Mouse (Mus musculus) heart, embryonic 14.5 days (tissue): ENCODE measurements at regions not wholly inside any gene's neighbourhood (a gene's known extent, or its start where the extent isn't known, plus 50 kb on each side); places are given as distances from the start of the nearest gene placed in this dataset.
A peak's percentile ranks its signal among the peaks of the same experiment; 100 is the strongest.
"Not testable (repeated sequence)": the region's sequence is repeated elsewhere in the genome, so short reads cannot be mapped to it uniquely, and the experiment has no call there.

Experiments used
- ATAC-seq: fragments of 200-750 bp; cut with Nextera tagmentation; 2 replicates; pipeline ENCODE4 v1.8.0; 2017; ENCODE audit warnings: low read depth, moderate TSS enrichment; ENCODE audit not compliant: insufficient number of reproducible peaks, insufficient read depth, low FRiP score
- H3K27ac ChIP-seq, 2 experiments: fragments of 200-500 bp in 1 of 2; fragments of 300-500 bp in 1 of 2; sonication (generic) in 1 of 2; replicated peaks in 1 of 2; 2 replicates each; pipeline ENCODE4 v1.5.1; 2012 to 2014; ENCODE audit warnings: low read depth in 2 of 2, low read length in 2 of 2, control low read depth in 1 of 2, mild to moderate bottlenecking in 1 of 2, mixed read lengths in 1 of 2; ENCODE audit not compliant: control insufficient read depth in 1 of 2, insufficient read depth in 1 of 2
- H3K27me3 ChIP-seq: fragments of 300-500 bp; sonication (generic); 2 replicates; pipeline ENCODE4 v1.6.1; 2014; ENCODE audit warnings: mild to moderate bottlenecking, low read length, control low read depth; ENCODE audit not compliant: control insufficient read depth, insufficient read depth
- H3K36me3 ChIP-seq: fragments of 300-500 bp; sonication (generic); 2 replicates; pipeline ENCODE4 v1.6.1; 2014; ENCODE audit warnings: mild to moderate bottlenecking, control low read depth, low read length, mixed read lengths; ENCODE audit not compliant: control insufficient read depth, insufficient read depth
- H3K4me1 ChIP-seq, 2 experiments: fragments of 200-500 bp in 1 of 2; fragments of 300-500 bp in 1 of 2; sonication (generic) in 1 of 2; 2 replicates each; pipeline ENCODE4 v1.6.1; 2012 to 2014; ENCODE audit warnings: low read length in 2 of 2, control low read depth in 1 of 2, mixed read lengths in 1 of 2; ENCODE audit not compliant: control insufficient read depth in 2 of 2, insufficient read depth in 2 of 2
- H3K4me2 ChIP-seq: fragments of 300-500 bp; sonication (generic); 2 replicates; pipeline ENCODE4 v1.6.1; 2014; ENCODE audit warnings: mild to moderate bottlenecking, low read length
- H3K4me3 ChIP-seq, 2 experiments: fragments of 200-500 bp in 1 of 2; fragments of 300-500 bp in 1 of 2; sonication (generic) in 1 of 2; 2 replicates each; pipeline ENCODE4 v1.5.1; 2012 to 2014; ENCODE audit warnings: low read length in 2 of 2, mild to moderate bottlenecking in 2 of 2, control low read depth in 1 of 2, low read depth in 1 of 2, moderate library complexity in 1 of 2; ENCODE audit not compliant: control insufficient read depth in 1 of 2, insufficient read depth in 1 of 2
- H3K9ac ChIP-seq: fragments of 300-500 bp; sonication (generic); 2 replicates; pipeline ENCODE4 v1.6.1; 2014; ENCODE audit warnings: mild to moderate bottlenecking, low read length
- H3K9me3 ChIP-seq: fragments of 300-500 bp; sonication (generic); 2 replicates; pipeline ENCODE4 v1.6.1; 2016; ENCODE audit warnings: low read length, control low read depth; ENCODE audit not compliant: control insufficient read depth
- WGBS: fragments of 180-500 bp; shearing (Covaris S2); extraction: QIAGEN DNeasy Blood & Tissue Kit; methylation state at CpG from one replicate; pipeline ENCODE4 v1.1.7; 2014; 5-methylcytosine and 5-hydroxymethylcytosine counted together

- H3K9me3 ChIP-seq: no peaks in the 10 kb centered on the region
- no peaks in the 10 kb centered on the region for H3K36me3 ChIP-seq
- H3K4me2 ChIP-seq: no peak overlapping the region
- no peak overlapping the region for H3K4me3 ChIP-seq
- WGBS: 95% methylated on average over 1 of the region's 1 CpGs
- no peaks in the 10 kb centered on the region for H3K27me3 ChIP-seq
- H3K4me1 ChIP-seq: 0 out of 4 replicates have a peak, but pooled peaks cover 0 to 3% of the 10 kb centered on the region in 2 experiments
- no peak overlapping the region for H3K27ac ChIP-seq
- ATAC-seq: no peak
- H3K9ac ChIP-seq: no peak overlapping the region
These were observed 93.8 kb upstream of the Zfp706 start for GRCm38 (mm10) chr15:37101419-37101818.

- Histone ChIP-seq H3K9ac (no peak overlapping the region), H3K36me3 (no peaks in the 10 kb centered on the region), H3K4me3 (no peak overlapping the region), H3K27me3 (no peaks in the 10 kb centered on the region), H3K4me1 (0 out of 4 replicates have a peak, but pooled peaks cover 0 to 3% of the 10 kb centered on the region in 2 experiments), H3K9me3 (no peaks in the 10 kb centered on the region), H3K4me2 (no peak overlapping the region), H3K27ac (no peak overlapping the region)
- ATAC-seq: no peak
- WGBS: 81% methylated on average over 6 of the region's 6 CpGs
These were observed 93.3 kb upstream of the Zfp706 start for GRCm38 (mm10) chr15:37100767-37101288.

DNA sequence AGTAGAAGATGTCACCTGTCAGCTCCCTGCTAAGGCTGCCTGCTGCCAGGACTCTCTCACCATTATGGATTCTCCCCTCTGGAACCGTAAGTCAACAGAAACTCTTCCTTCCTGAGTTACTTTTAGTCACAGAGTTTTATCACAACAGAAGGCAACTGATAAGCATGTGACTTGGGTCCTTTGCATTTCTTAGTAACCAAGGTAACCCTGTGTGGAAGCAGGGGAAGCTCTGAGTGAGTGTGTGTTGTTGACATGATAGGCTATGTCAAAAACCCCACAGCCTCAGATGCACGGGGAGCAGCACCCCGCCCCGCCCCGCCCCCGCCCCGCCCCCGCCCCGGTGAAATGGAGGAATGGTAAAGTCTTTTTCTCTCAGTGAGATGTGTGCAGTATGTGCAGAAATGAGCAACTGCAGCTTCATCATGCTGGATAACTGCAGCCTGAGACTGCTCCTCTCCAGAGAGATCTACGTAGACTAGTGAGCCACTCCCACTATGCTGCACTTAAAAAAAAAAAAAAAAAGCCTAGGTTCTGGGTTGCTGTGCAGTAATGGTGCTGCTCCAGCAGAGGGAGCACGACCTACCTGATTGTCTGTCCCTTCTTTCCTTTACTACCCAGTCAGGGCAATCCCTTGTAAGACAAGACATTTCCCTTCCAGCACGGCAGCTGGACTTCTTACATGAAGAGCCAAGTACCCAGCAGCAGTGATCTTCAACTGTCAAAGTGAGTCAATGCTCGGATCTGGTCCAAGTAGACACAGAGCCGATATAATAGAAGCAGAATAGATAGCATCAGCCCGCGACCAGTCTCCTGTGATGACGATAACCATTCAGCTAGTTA lies 92.6 kb upstream of the Zfp706 start:
- Histone ChIP-seq H3K36me3 (no peaks in the 10 kb centered on the region), H3K9ac (no peak overlapping the region), H3K4me1 (0 out of 4 replicates have a peak, but pooled peaks cover 0 to 3% of the 10 kb centered on the region in 2 experiments), H3K27ac (no peak overlapping the region), H3K4me3 (peak overlapping the region in 1 of 2 experiments; percentile 20; a peak in 2 of 4 replicates), H3K27me3 (no peaks in the 10 kb centered on the region), H3K4me2 (peak overlapping the region; percentile 58), H3K9me3 (no peaks in the 10 kb centered on the region)
- no peak for ATAC-seq
- 31% methylated on average over 17 of the region's 17 CpGs for WGBS

- no peak for ATAC-seq
- no peaks in the 10 kb centered on the region for H3K27me3 ChIP-seq
- H3K4me3 ChIP-seq: no peak overlapping the region
- H3K36me3 ChIP-seq: no peaks in the 10 kb centered on the region
- 78% methylated on average over 1 of the region's 1 CpGs for WGBS
- H3K4me1 ChIP-seq: 0 out of 4 replicates have a peak, but pooled peaks cover 0 to 3% of the 10 kb centered on the region in 2 experiments
- H3K4me2 ChIP-seq: no peak overlapping the region
- no peak overlapping the region for H3K27ac ChIP-seq
- no peak overlapping the region for H3K9ac ChIP-seq
- H3K9me3 ChIP-seq: no peaks in the 10 kb centered on the region
These were observed 91.6 kb upstream of the Zfp706 start for GRCm38 (mm10) chr15:37099176-37099575.

GRCm38 (mm10) chr15:37097426-37097825 lies 89.9 kb upstream of the Zfp706 start:
- Histone ChIP-seq H3K4me1 (0 out of 4 replicates have a peak, but pooled peaks cover 0 to 3% of the 10 kb centered on the region in 2 experiments), H3K4me2 (no peak overlapping the region), H3K27me3 (no peaks in the 10 kb centered on the region), H3K4me3 (no peak overlapping the region), H3K27ac (no peak overlapping the region), H3K36me3 (no peaks in the 10 kb centered on the region), H3K9me3 (no peaks in the 10 kb centered on the region), H3K9ac (no peak overlapping the region)
- 83% methylated on average over 7 of the region's 7 CpGs for WGBS
- no peak for ATAC-seq

- not testable (repeated sequence) for H3K27ac ChIP-seq, H3K4me3 ChIP-seq, H3K36me3 ChIP-seq, H3K4me1 ChIP-seq, H3K9me3 ChIP-seq, H3K27me3 ChIP-seq, H3K4me2 ChIP-seq, ATAC-seq, H3K9ac ChIP-seq
- 44% methylated on average over 5 of the region's 5 CpGs for WGBS
These were observed 83.6 kb upstream of the Zfp706 start for GRCm38 (mm10) chr15:37091171-37091570.

DNA sequence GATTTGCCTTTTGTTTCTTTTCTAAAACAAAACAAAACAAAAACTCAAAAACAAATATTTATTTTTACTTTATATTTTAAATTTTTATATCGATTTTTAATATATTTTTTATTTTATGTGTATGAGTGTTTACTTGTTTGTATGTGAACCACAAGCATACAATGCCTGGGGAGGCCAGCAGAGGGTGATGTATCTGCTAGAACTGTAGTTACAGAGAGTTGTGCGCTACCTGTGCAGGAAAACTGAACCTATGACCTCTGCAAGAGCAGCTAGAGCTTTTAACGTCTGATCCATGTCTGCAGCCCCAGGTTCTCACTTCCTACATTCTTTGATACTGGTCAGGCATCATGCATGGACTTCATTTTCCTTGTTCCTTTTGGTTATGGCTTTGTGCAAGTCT lies 76.2 kb upstream of the Zfp706 start:
- WGBS: 73% methylated on average over 3 of the region's 3 CpGs
- 0 out of 2 replicates have a peak, but pooled peaks cover 3% of the 10 kb centered on the region for H3K9me3 ChIP-seq
- H3K36me3 ChIP-seq: no peaks in the 10 kb centered on the region
- no peak overlapping the region for H3K4me3 ChIP-seq
- ATAC-seq: no peak
- no peak overlapping the region for H3K27ac ChIP-seq
- no peak overlapping the region for H3K4me2 ChIP-seq
- no peaks in the 10 kb centered on the region for H3K27me3 ChIP-seq
- no peak overlapping the region for H3K9ac ChIP-seq
- no peaks in the 10 kb centered on the region for H3K4me1 ChIP-seq
